Mouse (Mus musculus): ENCODE data around the gene Hck. TPM values are rescaled to one million over a fixed set of nuclear protein-coding genes. Genes with fewer than 3 reads are reported as not detected.

Gene Hck
- polyA plus RNA-seq, 2 experiments: 5.9 to 7.8 TPM

DNA sequence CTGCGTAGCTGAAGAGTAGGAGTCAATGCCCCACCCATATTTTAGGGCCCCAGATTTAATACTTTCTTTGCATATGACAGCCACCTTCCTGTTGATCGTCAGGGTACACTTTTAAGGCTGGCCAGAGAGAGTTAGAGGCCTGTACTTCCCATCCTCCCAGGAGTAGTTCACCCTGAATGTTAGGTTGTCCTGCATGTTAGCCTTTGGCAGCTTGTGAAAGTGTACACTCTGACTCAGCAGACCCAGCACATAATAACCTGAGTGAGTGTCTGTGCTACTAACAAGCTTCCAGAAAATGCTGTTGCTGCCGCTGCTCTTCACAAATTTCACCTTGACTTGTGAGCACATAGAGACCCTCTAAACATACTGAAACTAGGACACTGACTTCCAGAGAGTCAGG is 68.9 kb downstream of the Hck start:
- 78% methylated on average over 3 of the region's 3 CpGs for WGBS (ENCODE audit: insufficient replicate concordance)
- ATAC-seq (ENCODE audit: insufficient read depth) (no peak), DNase-seq (ENCODE audit: low read depth in 3 of 3, low spot score in 3 of 3) (no peak)
- TF ChIP-seq EP300 (IDR thresholded peaks at IDR 0.05; ENCODE audit: low read depth): no peak
- no peak for TF ChIP-seq CTCF (IDR thresholded peaks at IDR 0.05; ENCODE audit: low read depth)
- Histone ChIP-seq H3K9me3 (ENCODE audit: control insufficient read depth, low read length) (no peaks in the 10 kb centered on the region), H3K27ac (no peak overlapping the region), H3K4me3 (ENCODE audit: insufficient read depth in 1 of 2, low read depth in 2 of 2, low read length in 2 of 2) (no peak overlapping the region), H3K36me3 (replicated peaks; ENCODE audit: control insufficient read depth, insufficient read depth, low read depth) (peaks cover 19% of the 10 kb centered on the region), H3K4me2 (ENCODE audit: low read depth) (no peak overlapping the region), H3K4me1 (replicated peaks; ENCODE audit: control insufficient read depth in 2 of 2, insufficient read depth in 2 of 2, low read length in 1 of 2) (peaks cover 0 to 5% of the 10 kb centered on the region in 2 experiments; a peak in 1 of 4 replicates), H3K27me3 (ENCODE audit: control insufficient read depth, insufficient read depth, low read length) (no peaks in the 10 kb centered on the region), H3K9ac (replicated peaks) (no peak overlapping the region)

DNA sequence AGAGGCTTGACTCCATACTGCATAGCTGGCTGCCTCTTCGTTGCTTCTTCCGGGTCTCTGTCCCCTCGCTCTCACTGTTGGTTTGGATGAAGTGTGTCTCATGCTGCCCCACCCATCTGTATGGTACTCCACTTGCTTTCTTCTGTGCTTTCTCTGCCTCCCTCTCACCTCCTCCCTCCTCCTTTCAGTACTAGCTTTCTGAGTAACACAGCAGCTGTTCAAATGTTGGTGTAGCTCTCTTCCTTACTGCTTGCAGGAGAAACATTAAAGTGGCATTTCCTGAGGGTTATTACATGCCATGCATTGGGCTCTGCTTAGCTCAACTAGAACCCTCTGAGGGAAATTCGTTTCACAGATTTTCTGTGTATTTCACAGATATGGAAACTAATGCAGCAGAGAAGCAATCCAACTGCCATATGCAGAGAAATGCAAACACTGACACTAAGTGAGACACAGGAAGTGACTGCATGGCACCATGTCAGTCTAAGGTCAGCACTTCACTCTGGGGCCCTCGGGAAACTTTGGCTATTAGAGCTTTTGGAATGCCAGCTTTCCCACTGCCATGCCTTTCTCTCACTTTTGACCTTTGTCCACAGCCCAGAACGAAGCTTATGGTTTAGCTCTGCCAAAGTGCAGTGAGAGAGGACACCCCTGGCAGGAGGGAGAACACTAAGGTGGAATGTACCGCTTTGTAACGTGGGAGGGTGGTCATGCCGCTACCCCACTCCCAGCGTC is 71.0 kb downstream of the Hck start:
- WGBS (ENCODE audit: insufficient replicate concordance): 80% methylated on average over 10 of the region's 10 CpGs
- no peak for DNase-seq (ENCODE audit: low read depth in 3 of 3, low spot score in 3 of 3)
- no peak overlapping the region for H3K4me3 ChIP-seq (ENCODE audit: insufficient read depth in 1 of 2, low read depth in 2 of 2, low read length in 2 of 2)
- peaks cover 0 to 5% of the 10 kb centered on the region in 2 experiments; a peak in 1 of 4 replicates for H3K4me1 ChIP-seq (replicated peaks; ENCODE audit: control insufficient read depth in 2 of 2, insufficient read depth in 2 of 2, low read length in 1 of 2)
- no peak overlapping the region for H3K9ac ChIP-seq (replicated peaks)
- TF ChIP-seq CTCF (IDR thresholded peaks at IDR 0.05; ENCODE audit: low read depth): no peak
- no peak for TF ChIP-seq EP300 (IDR thresholded peaks at IDR 0.05; ENCODE audit: low read depth)
- H3K27me3 ChIP-seq (ENCODE audit: control insufficient read depth, insufficient read depth, low read length): no peaks in the 10 kb centered on the region
- no peak overlapping the region for H3K4me2 ChIP-seq (ENCODE audit: low read depth)
- peaks cover 27% of the 10 kb centered on the region for H3K36me3 ChIP-seq (replicated peaks; ENCODE audit: control insufficient read depth, insufficient read depth, low read depth)
- ATAC-seq (ENCODE audit: insufficient read depth): no peak
- H3K27ac ChIP-seq: no peak overlapping the region
- H3K9me3 ChIP-seq (ENCODE audit: control insufficient read depth, low read length): no peaks in the 10 kb centered on the region

GRCm38 (mm10) chr2:153179961-153180360 is 71.7 kb downstream of the Hck start:
- H3K9me3 ChIP-seq (ENCODE audit: control insufficient read depth, low read length): no peaks in the 10 kb centered on the region
- H3K36me3 ChIP-seq (replicated peaks; ENCODE audit: control insufficient read depth, insufficient read depth, low read depth): peaks cover 27% of the 10 kb centered on the region
- H3K4me1 ChIP-seq (replicated peaks; ENCODE audit: control insufficient read depth in 2 of 2, insufficient read depth in 2 of 2, low read length in 1 of 2): peaks cover 0 to 5% of the 10 kb centered on the region in 2 experiments; a peak in 1 of 4 replicates
- WGBS (ENCODE audit: insufficient replicate concordance): 81% methylated on average over 3 of the region's 3 CpGs
- no peak overlapping the region for H3K4me2 ChIP-seq (ENCODE audit: low read depth)
- no peak overlapping the region for H3K9ac ChIP-seq (replicated peaks)
- H3K27me3 ChIP-seq (ENCODE audit: control insufficient read depth, insufficient read depth, low read length): no peaks in the 10 kb centered on the region
- no peak for DNase-seq (ENCODE audit: low read depth in 3 of 3, low spot score in 3 of 3)
- H3K4me3 ChIP-seq (ENCODE audit: insufficient read depth in 1 of 2, low read depth in 2 of 2, low read length in 2 of 2): no peak overlapping the region
- no peak for ATAC-seq (ENCODE audit: insufficient read depth)
- TF ChIP-seq CTCF (IDR thresholded peaks at IDR 0.05; ENCODE audit: low read depth) (no peak), EP300 (IDR thresholded peaks at IDR 0.05; ENCODE audit: low read depth) (no peak)
- H3K27ac ChIP-seq: no peak overlapping the region

DNA sequence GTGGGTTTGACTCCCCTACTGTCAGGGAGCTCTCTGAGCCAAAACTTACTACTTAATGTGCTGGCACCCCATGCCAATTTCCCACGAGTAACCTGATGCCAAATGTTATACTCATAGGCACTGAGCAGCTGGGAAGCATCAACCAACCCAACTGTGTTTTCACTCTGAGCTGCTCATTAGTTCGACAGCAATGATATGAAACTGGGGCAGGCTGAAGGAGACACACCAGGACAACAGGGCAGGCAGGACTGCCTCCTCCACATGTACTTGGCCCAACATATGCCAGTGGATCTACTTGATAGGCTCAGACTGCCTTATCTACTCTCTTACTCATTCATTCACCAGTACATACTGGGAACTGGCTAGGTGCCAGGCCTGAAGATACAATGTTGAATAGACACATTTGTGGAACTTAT is 77.9 kb downstream of the Hck start:
- H3K4me1 ChIP-seq (replicated peaks; ENCODE audit: control insufficient read depth in 2 of 2, insufficient read depth in 2 of 2, low read length in 1 of 2): peaks cover 0 to 3% of the 10 kb centered on the region in 2 experiments; a peak in 2 of 4 replicates
- no peak overlapping the region for H3K27ac ChIP-seq
- no peak overlapping the region for H3K9ac ChIP-seq (replicated peaks)
- TF ChIP-seq CTCF (IDR thresholded peaks at IDR 0.05; ENCODE audit: low read depth) (no peak), EP300 (IDR thresholded peaks at IDR 0.05; ENCODE audit: low read depth) (no peak)
- WGBS (ENCODE audit: insufficient replicate concordance): 55% methylated on average over 2 of the region's 2 CpGs
- ATAC-seq (ENCODE audit: insufficient read depth) (no peak), DNase-seq (ENCODE audit: low read depth in 3 of 3, low spot score in 3 of 3) (no peak)
- H3K4me2 ChIP-seq (ENCODE audit: low read depth): no peak overlapping the region
- H3K4me3 ChIP-seq (ENCODE audit: insufficient read depth in 1 of 2, low read depth in 2 of 2, low read length in 2 of 2): no peak overlapping the region
- H3K27me3 ChIP-seq (ENCODE audit: control insufficient read depth, insufficient read depth, low read length): no peaks in the 10 kb centered on the region
- H3K36me3 ChIP-seq (replicated peaks; ENCODE audit: control insufficient read depth, insufficient read depth, low read depth): peaks cover 51% of the 10 kb centered on the region
- H3K9me3 ChIP-seq (ENCODE audit: control insufficient read depth, low read length): no peaks in the 10 kb centered on the region

DNA sequence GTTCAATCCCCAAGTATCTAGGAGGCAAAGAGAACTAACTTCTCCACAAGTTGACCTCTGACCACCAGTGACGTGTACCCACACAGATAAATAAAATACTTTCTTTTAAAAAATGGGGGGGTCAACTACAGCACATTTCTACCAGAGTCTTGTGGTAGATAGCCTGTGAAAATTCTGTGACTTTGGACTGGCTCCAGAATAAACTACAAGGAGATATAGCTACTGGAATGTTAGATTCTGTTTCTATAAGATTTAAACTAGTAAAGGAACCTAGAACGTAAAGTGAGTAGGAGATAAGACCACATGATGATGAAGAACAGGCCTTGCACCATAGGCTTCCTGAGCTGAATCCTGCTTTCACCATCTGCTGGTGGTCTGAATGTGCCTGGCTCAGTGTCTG is 79.6 kb downstream of the Hck start:
- H3K27me3 ChIP-seq (ENCODE audit: control insufficient read depth, insufficient read depth, low read length): no peaks in the 10 kb centered on the region
- no peak for DNase-seq (ENCODE audit: low read depth in 3 of 3, low spot score in 3 of 3)
- ATAC-seq (ENCODE audit: insufficient read depth): no peak
- no peaks in the 10 kb centered on the region for H3K9me3 ChIP-seq (ENCODE audit: control insufficient read depth, low read length)
- H3K9ac ChIP-seq (replicated peaks): no peak overlapping the region
- no peak overlapping the region for H3K4me2 ChIP-seq (ENCODE audit: low read depth)
- H3K4me3 ChIP-seq (ENCODE audit: insufficient read depth in 1 of 2, low read depth in 2 of 2, low read length in 2 of 2): no peak overlapping the region
- peaks cover 53% of the 10 kb centered on the region for H3K36me3 ChIP-seq (replicated peaks; ENCODE audit: control insufficient read depth, insufficient read depth, low read depth)
- H3K4me1 ChIP-seq (replicated peaks; ENCODE audit: control insufficient read depth in 2 of 2, insufficient read depth in 2 of 2, low read length in 1 of 2): peaks cover 0 to 3% of the 10 kb centered on the region in 2 experiments; a peak in 2 of 4 replicates
- TF ChIP-seq CTCF (IDR thresholded peaks at IDR 0.05; ENCODE audit: low read depth): no peak
- TF ChIP-seq EP300 (IDR thresholded peaks at IDR 0.05; ENCODE audit: low read depth): no peak
- H3K27ac ChIP-seq: no peak overlapping the region
- WGBS (ENCODE audit: insufficient replicate concordance): 68% methylated on average over 2 of the region's 2 CpGs

All from liver, embryonic 14.5 days (tissue).